Mouse (Mus musculus) urinary bladder, adult 18-20 months (tissue): Measurements from ENCODE around the gene Zfp687.

Experiments
- DNase-seq, 2 experiments: peaks; one replicate each; pipeline ENCODE4 v3.0.0; 2022; ENCODE audit warnings: low spot score in 2 of 2, mixed read lengths in 2 of 2

Zfp687 gene

GRCm38 (mm10) chr3:94960322-94960721 lies 54.9 kb downstream of the Zfp687 start:
- DNase-seq: no peak

- no peak for DNase-seq
Measured at GRCm38 (mm10) chr3:94959871-94960270, 55.4 kb downstream of the Zfp687 start.

GRCm38 (mm10) chr3:94958295-94958694 lies 57.0 kb downstream of the Zfp687 start:
- no peak for DNase-seq
